Mouse (Mus musculus) lung, adult 2 months (tissue): ENCODE results near the gene Prtg.

Experiments used
- CTCF ChIP-seq: fragments of 200-500 bp; IDR thresholded peaks from 2 replicates; pipeline ENCODE4 v1.5.1; 2011; ENCODE audit warnings: mild to moderate bottlenecking, low read length, control low read depth; ENCODE audit not compliant: insufficient read depth
- POLR2A ChIP-seq: fragments of 200-500 bp; IDR thresholded peaks from 2 replicates; pipeline ENCODE4 v1.6.1; 2011; ENCODE audit warnings: low read depth, mild to moderate bottlenecking, control low read depth, low read length, borderline replicate concordance; ENCODE audit errors: extremely low read depth

GRCm38 (mm10) chr9:72779733-72780132 is 26.9 kb upstream of the Prtg start:
- TF ChIP-seq CTCF: no peak
- TF ChIP-seq POLR2A: no peak
